In the genomic region with DNA sequence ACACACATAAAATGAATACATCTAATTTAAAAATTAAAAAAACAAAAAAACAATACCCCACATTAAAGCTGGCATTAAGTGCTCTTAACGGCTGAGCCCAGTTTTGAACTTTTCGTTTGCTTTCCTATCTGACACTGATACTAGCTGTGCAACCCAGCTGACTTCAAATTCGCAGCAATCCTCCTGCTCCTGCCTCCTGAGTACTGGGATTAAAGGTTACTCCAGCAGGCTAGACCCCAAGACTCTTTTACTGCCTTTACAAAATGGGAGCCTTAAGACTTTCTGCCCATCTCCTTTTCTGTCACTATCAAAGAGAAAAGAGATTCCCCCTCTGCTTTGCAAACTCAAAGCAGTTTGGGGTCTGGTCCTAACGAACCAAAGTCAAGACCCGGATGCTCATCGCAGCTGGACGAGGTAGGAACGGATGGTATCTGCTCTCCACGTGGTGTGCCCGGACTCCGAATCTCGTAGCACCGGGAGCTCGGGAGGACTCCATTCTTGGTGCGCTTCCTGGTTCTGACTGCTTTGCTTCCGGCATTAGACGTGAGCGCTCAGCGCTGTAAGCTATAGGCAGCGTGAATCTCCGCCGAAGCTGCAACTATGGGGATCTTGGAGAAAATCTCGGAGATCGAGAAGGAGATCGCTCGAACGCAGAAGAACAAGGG, we compare ENCODE assay signal across 8 mouse cellular contexts. TPM values are rescaled to one million over a fixed set of nuclear protein-coding genes. Genes with fewer than 3 reads are reported as not detected.
A peak's percentile ranks its signal among the peaks of the same experiment; 100 is the strongest.
DNase-seq lines count a peak whose midpoint lies in the region; ATAC-seq and TF ChIP-seq lines count a peak whose summit lies in the region.

Drg2 (plus strand) TSS at position 512 of the 665 bp plus-strand sequence.

- peak; percentile 97 for ATAC-seq in embryonic facial prominence, embryonic 14.5 days (ENCODE audit: low read depth)
- ATAC-seq in limb, embryonic 13.5 days (ENCODE audit: low FRiP score, low read depth) = peak; percentile 95
- peak; percentile 86 for ATAC-seq in midbrain, embryonic 16.5 days

- 0 out of 2 replicates have a peak, but pooled peaks cover 1% of the 10 kb centered on the region for H3K79me2 ChIP-seq in heart, adult 2 months (replicated peaks; ENCODE audit: control insufficient read depth, insufficient read depth, low read length)

- TF ChIP-seq CTCF in heart, adult 2 months (IDR thresholded peaks at IDR 0.05) = no peak

- 5% methylated on average over 27 of the region's 27 CpGs for WGBS in embryonic facial prominence, embryonic 14.5 days
- 5% methylated on average over 27 of the region's 27 CpGs for WGBS in heart, adult 2 months
- WGBS in limb, embryonic 13.5 days = 6% methylated on average over 27 of the region's 27 CpGs
- WGBS in midbrain, embryonic 16.5 days = 4% methylated on average over 27 of the region's 27 CpGs

- peak within 1 kb of the TSS; percentile 62 for H3K4me2 ChIP-seq in embryonic facial prominence, embryonic 14.5 days (ENCODE audit: low read depth, low read length)
- H3K4me2 ChIP-seq in limb, embryonic 13.5 days (replicated peaks) = peak within 1 kb of the TSS; percentile 95
- H3K4me2 ChIP-seq in midbrain, embryonic 16.5 days (ENCODE audit: low read length) = peak within 1 kb of the TSS; percentile 94

- TF ChIP-seq EP300 in heart, adult 2 months (IDR thresholded peaks at IDR 0.05; ENCODE audit: insufficient read depth, low read depth, low read length) = peak; percentile 95

- peaks cover 4% of the 10 kb centered on the region for H3K4me1 ChIP-seq in embryonic facial prominence, embryonic 14.5 days (ENCODE audit: control insufficient read depth, insufficient read depth, low read length)
- H3K4me1 ChIP-seq in heart, adult 2 months (ENCODE audit: control insufficient read depth, insufficient read depth, low read length) = peaks cover 4% of the 10 kb centered on the region
- peaks cover 16% of the 10 kb centered on the region for H3K4me1 ChIP-seq in limb, embryonic 13.5 days
- peaks cover 10% of the 10 kb centered on the region for H3K4me1 ChIP-seq in midbrain, embryonic 16.5 days (ENCODE audit: control insufficient read depth, insufficient read depth, low read length)

- H3K27ac ChIP-seq in embryonic facial prominence, embryonic 14.5 days (replicated peaks; ENCODE audit: low read depth, low read length) = peak within 1 kb of the TSS; percentile 50; the same call in 1 of the 2 replicates
- H3K27ac ChIP-seq in heart, adult 2 months = peak within 1 kb of the TSS; percentile 79
- H3K27ac ChIP-seq in limb, embryonic 13.5 days = peak within 1 kb of the TSS; percentile 67; the same call in 1 of the 2 replicates
- H3K27ac ChIP-seq in midbrain, embryonic 16.5 days (ENCODE audit: low read length) = peak within 1 kb of the TSS; percentile 28; the same call in 1 of the 2 replicates

- TF ChIP-seq POLR2A in heart, adult 2 months (IDR thresholded peaks at IDR 0.05; ENCODE audit: insufficient read depth, low read depth, low read length) = peak; percentile 95

- H3K27me3 ChIP-seq in embryonic facial prominence, embryonic 14.5 days (replicated peaks; ENCODE audit: control insufficient read depth, insufficient read depth, low read length) = no peaks in the 10 kb centered on the region
- no peaks in the 10 kb centered on the region for H3K27me3 ChIP-seq in heart, adult 2 months (ENCODE audit: control insufficient read depth, insufficient read depth, low read length)
- no peaks in the 10 kb centered on the region for H3K27me3 ChIP-seq in limb, embryonic 13.5 days
- H3K27me3 ChIP-seq in midbrain, embryonic 16.5 days (ENCODE audit: control insufficient read depth, insufficient read depth, low read depth, low read length) = no peaks in the 10 kb centered on the region

- H3K9ac ChIP-seq in embryonic facial prominence, embryonic 14.5 days (ENCODE audit: low read depth, low read length) = peak within 1 kb of the TSS; percentile 80
- peak within 1 kb of the TSS; percentile 61 for H3K9ac ChIP-seq in heart, adult 2 months (ENCODE audit: low read depth, low read length)
- H3K9ac ChIP-seq in limb, embryonic 13.5 days = peak within 1 kb of the TSS; percentile 91
- peak within 1 kb of the TSS; percentile 60 for H3K9ac ChIP-seq in midbrain, embryonic 16.5 days (ENCODE audit: low read depth, low read length)

- H3K36me3 ChIP-seq in embryonic facial prominence, embryonic 14.5 days (ENCODE audit: control insufficient read depth, insufficient read depth, low read length) = peaks cover 33% of the 10 kb centered on the region
- H3K36me3 ChIP-seq in heart, adult 2 months (ENCODE audit: control insufficient read depth, insufficient read depth, low read length) = no peaks in the 10 kb centered on the region
- H3K36me3 ChIP-seq in limb, embryonic 13.5 days = peaks cover 31% of the 10 kb centered on the region
- H3K36me3 ChIP-seq in midbrain, embryonic 16.5 days (ENCODE audit: control insufficient read depth, insufficient read depth, low read length) = peaks cover 5% of the 10 kb centered on the region; the same call in 1 of the 2 replicates

- peak within 1 kb of the TSS; percentile 62 for H3K4me3 ChIP-seq in embryonic facial prominence, embryonic 14.5 days (ENCODE audit: low read depth, low read length)
- peak within 1 kb of the TSS; percentile 76 for H3K4me3 ChIP-seq in heart, adult 2 months
- H3K4me3 ChIP-seq in limb, embryonic 13.5 days = peak within 1 kb of the TSS; percentile 83
- peak within 1 kb of the TSS; percentile 57 for H3K4me3 ChIP-seq in midbrain, embryonic 16.5 days (ENCODE audit: low read depth, low read length)

- intact Hi-C loops in heart, adult 2 months (cut with DNase I) = no loop called here

- peak; percentile 94 for DNase-seq in 3T3-L1 (ENCODE audit: low read depth, low spot score)
- peak; percentile 71 to 75 for DNase-seq in adrenal gland, postnatal 4 days (ENCODE audit: low spot score in 2 of 2)
- DNase-seq in embryonic facial prominence, embryonic 14.5 days (ENCODE audit: low spot score) = peak; percentile 94
- DNase-seq in heart, adult 2 months = peak; percentile 88 to 90
- DNase-seq in kidney, adult 8-10 months = peak; percentile 81 to 89
- DNase-seq in spleen, postnatal 10 days (ENCODE audit: low spot score in 2 of 2) = peak; percentile 74 to 88

- H3K9me3 ChIP-seq in embryonic facial prominence, embryonic 14.5 days (ENCODE audit: control insufficient read depth, low read length) = no peaks in the 10 kb centered on the region
- no peaks in the 10 kb centered on the region for H3K9me3 ChIP-seq in limb, embryonic 13.5 days
- no peaks in the 10 kb centered on the region for H3K9me3 ChIP-seq in midbrain, embryonic 16.5 days (replicated peaks; ENCODE audit: control insufficient read depth, low read length, poor library complexity, severe bottlenecking)

RNA-seq across cellular contexts. Expression of gene Drg2, which starts in this region (rescaled TPM):
- 10 to 100 TPM; 78.7 to 79.8 TPM for total RNA-seq in adrenal gland, postnatal 4 days (2021)
- polyA plus RNA-seq in embryonic facial prominence, embryonic 14.5 days (2014; fragmentation: Nextera tagmentation; extraction: Ambion mirVana) = 95.2 and 110 TPM in 2 replicates
- 10 to 100 TPM; 28.1 to 28.8 TPM for total RNA-seq in heart, adult 2 months (2021)
- 34.4 and 40.4 TPM in 2 replicates for polyA plus RNA-seq in heart, adult 2 months (2012; rRNA removed)
- 120 and 129 TPM in 2 replicates for polyA plus RNA-seq in limb, embryonic 13.5 days (2015; fragmentation: Nextera tagmentation; extraction: Ambion mirVana)
- 90.8 and 91.5 TPM in 2 replicates for polyA plus RNA-seq in midbrain, embryonic 16.5 days (2015; fragmentation: Nextera tagmentation; extraction: Ambion mirVana)

Comparison
In these comparisons a context has a peak if more than half of its experiments do, and no peak if none do; other contexts are left out.
1. Peak in every context shown above with its lines: DNase-seq, ATAC-seq, H3K4me3 ChIP-seq and H3K27ac ChIP-seq.
2. H3K27ac ChIP-seq: peak in every context shown above with its lines; median percentile 79 in heart, adult 2 months; 67 in limb, embryonic 13.5 days; 50 in embryonic facial prominence, embryonic 14.5 days; 28 in midbrain, embryonic 16.5 days.